Mouse (Mus musculus): Measurements from ENCODE around the gene Dchs1. TPM values are rescaled to one million over a fixed set of nuclear protein-coding genes. Genes with fewer than 3 reads are reported as not detected.
A peak's percentile ranks its signal among the peaks of the same experiment; 100 is the strongest.

Dchs1 gene
- 101 and 105 TPM in 2 replicates for total RNA-seq (2014; rRNA removed)
- 7.0 and 7.5 TPM in 2 replicates for polyA plus RNA-seq (2015; fragmentation: Nextera tagmentation; extraction: Ambion mirVana)

- Histone ChIP-seq H3K36me3 (ENCODE audit: insufficient read depth, low read length) (peaks cover 7% of the 10 kb centered on the region; the same call in 1 of the 2 replicates), H3K9ac (replicated peaks; ENCODE audit: low read length, poor library complexity, severe bottlenecking) (peak within 1 kb of the TSS; percentile 100), H3K4me2 (ENCODE audit: low read depth, low read length, poor library complexity, severe bottlenecking) (peak within 1 kb of the TSS; percentile 54), H3K27me3 (ENCODE audit: insufficient read depth, low read length) (no peaks in the 10 kb centered on the region), H3K4me3 (ENCODE audit: low read depth, low read length) (peak within 1 kb of the TSS; percentile 97), H3K27ac (ENCODE audit: low read depth, low read length) (peak within 1 kb of the TSS; percentile 100), H3K9me3 (ENCODE audit: low read length) (no peaks in the 10 kb centered on the region), H3K4me1 (ENCODE audit: insufficient read depth, low read length) (peaks cover 19% of the 10 kb centered on the region)
- peak; percentile 77 for ATAC-seq (ENCODE audit: low FRiP score)
- under 1% methylated on average over 52 of the region's 97 CpGs for WGBS
- peak; percentile 63 for DNase-seq (ENCODE audit: low spot score)
- no peak for TF ChIP-seq CTCF (IDR thresholded peaks at IDR 0.05)
Measured at GRCm38 (mm10) chr7:105787285-105788140, at the start of gene Dchs1. Dchs1 (minus strand) TSS chr7:105787654.

DNA sequence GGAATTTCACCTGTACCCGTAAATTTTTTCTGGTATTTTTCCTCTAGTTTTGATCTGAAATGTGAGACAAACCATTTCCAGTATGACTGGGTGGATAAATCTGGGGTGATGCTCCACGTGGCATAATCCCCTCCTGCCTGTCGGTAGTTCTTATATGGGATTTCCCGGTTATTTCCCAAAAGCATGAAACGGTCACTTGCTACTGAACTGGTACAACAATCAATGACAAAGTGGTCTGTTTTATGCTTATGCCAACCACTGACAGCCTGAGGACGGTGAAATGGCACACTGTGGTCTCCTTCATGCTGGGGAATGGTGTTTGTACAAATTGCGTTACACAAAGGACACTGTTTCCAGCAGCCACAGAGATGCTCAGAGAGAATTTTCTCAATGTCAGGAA, 36.8 kb upstream of the Dchs1 start:
- no peak for DNase-seq (ENCODE audit: low spot score)
- H3K9me3 ChIP-seq (ENCODE audit: low read length) = no peaks in the 10 kb centered on the region
- no peaks in the 10 kb centered on the region for H3K36me3 ChIP-seq (ENCODE audit: insufficient read depth, low read length)
- no peak overlapping the region for H3K9ac ChIP-seq (replicated peaks; ENCODE audit: low read length, poor library complexity, severe bottlenecking)
- H3K4me2 ChIP-seq (ENCODE audit: low read depth, low read length, poor library complexity, severe bottlenecking) = no peak overlapping the region
- ATAC-seq (ENCODE audit: low FRiP score) = no peak
- H3K4me3 ChIP-seq (ENCODE audit: low read depth, low read length) = no peak overlapping the region
- H3K4me1 ChIP-seq (ENCODE audit: insufficient read depth, low read length) = no peaks in the 10 kb centered on the region
- H3K27ac ChIP-seq (ENCODE audit: low read depth, low read length) = no peak overlapping the region
- TF ChIP-seq CTCF (IDR thresholded peaks at IDR 0.05) = no peak
- WGBS = 74% methylated on average over 7 of the region's 7 CpGs
- no peaks in the 10 kb centered on the region for H3K27me3 ChIP-seq (ENCODE audit: insufficient read depth, low read length)

- peak; percentile 84 for TF ChIP-seq CTCF (IDR thresholded peaks at IDR 0.05)
- peak; percentile 75 for DNase-seq (ENCODE audit: low spot score)
- H3K27ac ChIP-seq (ENCODE audit: low read depth, low read length) = no peak overlapping the region
- ATAC-seq (ENCODE audit: low FRiP score) = no peak
- no peak overlapping the region for H3K9ac ChIP-seq (replicated peaks; ENCODE audit: low read length, poor library complexity, severe bottlenecking)
- 0% methylated on average over 1 of the region's 1 CpGs for WGBS
- H3K9me3 ChIP-seq (ENCODE audit: low read length) = no peaks in the 10 kb centered on the region
- no peaks in the 10 kb centered on the region for H3K27me3 ChIP-seq (ENCODE audit: insufficient read depth, low read length)
- no peaks in the 10 kb centered on the region for H3K36me3 ChIP-seq (ENCODE audit: insufficient read depth, low read length)
- no peaks in the 10 kb centered on the region for H3K4me1 ChIP-seq (ENCODE audit: insufficient read depth, low read length)
- no peak overlapping the region for H3K4me2 ChIP-seq (ENCODE audit: low read depth, low read length, poor library complexity, severe bottlenecking)
- H3K4me3 ChIP-seq (ENCODE audit: low read depth, low read length) = no peak overlapping the region
Measured at GRCm38 (mm10) chr7:105818483-105818882, 31.0 kb upstream of the Dchs1 start.

- H3K27me3 ChIP-seq (ENCODE audit: insufficient read depth, low read length) = no peaks in the 10 kb centered on the region
- peak; percentile 68 for TF ChIP-seq CTCF (IDR thresholded peaks at IDR 0.05)
- H3K36me3 ChIP-seq (ENCODE audit: insufficient read depth, low read length) = no peaks in the 10 kb centered on the region
- no peak overlapping the region for H3K27ac ChIP-seq (ENCODE audit: low read depth, low read length)
- H3K4me3 ChIP-seq (ENCODE audit: low read depth, low read length) = no peak overlapping the region
- H3K4me2 ChIP-seq (ENCODE audit: low read depth, low read length, poor library complexity, severe bottlenecking) = no peak overlapping the region
- H3K9ac ChIP-seq (replicated peaks; ENCODE audit: low read length, poor library complexity, severe bottlenecking) = no peak overlapping the region
- H3K4me1 ChIP-seq (ENCODE audit: insufficient read depth, low read length) = no peaks in the 10 kb centered on the region
- no peak for ATAC-seq (ENCODE audit: low FRiP score)
- H3K9me3 ChIP-seq (ENCODE audit: low read length) = no peaks in the 10 kb centered on the region
- peak; percentile 54 for DNase-seq (ENCODE audit: low spot score)
Measured at GRCm38 (mm10) chr7:105816736-105817135, 29.3 kb upstream of the Dchs1 start.

GRCm38 (mm10) chr7:105813326-105813725, 25.9 kb upstream of the Dchs1 start:
- peaks cover 4% of the 10 kb centered on the region; the same call in 1 of the 2 replicates for H3K36me3 ChIP-seq (ENCODE audit: insufficient read depth, low read length)
- no peak overlapping the region for H3K4me3 ChIP-seq (ENCODE audit: low read depth, low read length)
- DNase-seq (ENCODE audit: low spot score) (no peak), ATAC-seq (ENCODE audit: low FRiP score) (no peak)
- no peak overlapping the region for H3K27ac ChIP-seq (ENCODE audit: low read depth, low read length)
- H3K27me3 ChIP-seq (ENCODE audit: insufficient read depth, low read length) = no peaks in the 10 kb centered on the region
- no peak overlapping the region for H3K9ac ChIP-seq (replicated peaks; ENCODE audit: low read length, poor library complexity, severe bottlenecking)
- H3K9me3 ChIP-seq (ENCODE audit: low read length) = no peaks in the 10 kb centered on the region
- no peak for TF ChIP-seq CTCF (IDR thresholded peaks at IDR 0.05)
- 83% methylated on average over 3 of the region's 3 CpGs for WGBS
- H3K4me2 ChIP-seq (ENCODE audit: low read depth, low read length, poor library complexity, severe bottlenecking) = no peak overlapping the region
- H3K4me1 ChIP-seq (ENCODE audit: insufficient read depth, low read length) = peaks cover 6% of the 10 kb centered on the region

- 83% methylated on average over 3 of the region's 3 CpGs for WGBS
- no peak for TF ChIP-seq CTCF (IDR thresholded peaks at IDR 0.05)
- no peaks in the 10 kb centered on the region for H3K27me3 ChIP-seq (ENCODE audit: insufficient read depth, low read length)
- no peak overlapping the region for H3K4me2 ChIP-seq (ENCODE audit: low read depth, low read length, poor library complexity, severe bottlenecking)
- no peaks in the 10 kb centered on the region for H3K9me3 ChIP-seq (ENCODE audit: low read length)
- H3K4me1 ChIP-seq (ENCODE audit: insufficient read depth, low read length) = peaks cover 6% of the 10 kb centered on the region
- no peak overlapping the region for H3K27ac ChIP-seq (ENCODE audit: low read depth, low read length)
- H3K4me3 ChIP-seq (ENCODE audit: low read depth, low read length) = no peak overlapping the region
- H3K36me3 ChIP-seq (ENCODE audit: insufficient read depth, low read length) = peaks cover 4% of the 10 kb centered on the region; the same call in 1 of the 2 replicates
- ATAC-seq (ENCODE audit: low FRiP score) (no peak), DNase-seq (ENCODE audit: low spot score) (no peak)
- no peak overlapping the region for H3K9ac ChIP-seq (replicated peaks; ENCODE audit: low read length, poor library complexity, severe bottlenecking)
Measured at GRCm38 (mm10) chr7:105812566-105812965, 25.1 kb upstream of the Dchs1 start.

Data from midbrain, postnatal 0 days (tissue).